Mouse (Mus musculus): ENCODE measurements around the gene Rabep2.
"Not testable (repeated sequence)": the region's sequence is repeated elsewhere in the genome, so short reads cannot be mapped to it uniquely, and the experiment has no call there.

Gene Rabep2

DNA sequence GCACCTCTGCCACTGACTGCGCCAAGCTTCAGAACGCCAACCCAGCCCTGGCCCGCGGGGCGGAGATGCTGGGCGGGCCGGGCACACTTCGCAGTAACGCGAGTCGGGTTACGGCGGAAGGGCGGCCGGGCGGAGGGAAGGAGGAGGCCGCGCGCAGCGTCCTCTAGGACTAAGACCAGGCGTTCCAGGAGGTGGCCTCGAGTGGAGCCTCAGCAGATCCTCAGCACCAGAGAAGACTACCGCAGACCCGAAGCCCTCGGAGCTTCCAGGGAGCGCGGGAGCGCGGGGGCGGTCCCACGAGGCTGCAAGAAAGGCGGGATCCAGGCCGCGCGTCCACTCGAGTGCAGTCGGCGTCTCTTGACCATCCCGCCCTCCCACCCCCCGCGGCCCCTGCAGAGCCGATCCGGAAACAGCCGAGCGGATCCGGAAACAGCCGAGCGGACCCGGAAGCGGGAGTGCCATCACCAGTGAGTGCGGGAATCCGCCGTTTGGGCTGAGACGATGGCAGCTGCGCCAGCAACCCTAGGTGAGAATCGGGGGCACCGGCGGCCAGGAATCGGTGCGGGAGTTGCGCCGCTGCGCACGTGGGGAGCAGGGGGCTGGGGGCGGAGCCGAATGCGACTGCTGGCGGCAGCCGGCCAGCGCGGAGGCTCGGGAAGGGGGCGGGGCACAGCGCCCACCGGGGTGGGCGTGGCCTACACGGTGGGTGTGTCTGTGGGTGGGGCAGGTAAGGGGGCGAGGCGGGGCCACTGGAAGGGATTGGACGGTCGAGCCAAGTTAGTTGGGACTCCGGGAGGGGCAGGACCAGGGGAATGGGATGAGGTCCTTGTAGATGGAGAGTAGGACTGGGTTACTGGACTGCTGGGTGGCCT, at the start of gene Rabep2:
Gene Rabep2 (plus strand): TSS at position 129 of the 872 bp plus-strand sequence.
- DNase-seq (ENCODE audit: low spot score in 2 of 2) = peak; percentile 92 to 96

DNA sequence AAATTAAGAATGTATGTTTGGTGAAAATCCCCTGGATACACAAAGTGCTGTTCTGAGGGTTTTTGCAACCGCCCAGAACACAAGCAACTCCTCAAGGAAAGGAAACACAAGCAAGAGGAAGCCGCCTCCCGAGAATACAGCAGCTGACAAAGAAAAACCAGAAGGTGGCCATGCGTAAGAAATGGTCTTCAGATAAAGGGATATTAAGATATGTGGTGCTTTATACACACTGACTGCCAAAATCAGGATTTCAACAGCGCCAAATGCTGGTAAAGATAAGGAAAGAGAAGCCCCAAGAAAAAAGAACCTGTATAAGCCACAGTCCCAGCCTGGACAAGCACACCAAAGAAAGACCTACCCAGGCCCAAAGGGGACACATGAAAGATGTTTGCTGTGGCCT, 45.0 kb upstream of the Rabep2 start:
- DNase-seq (ENCODE audit: low spot score in 2 of 2) = no peak

DNA sequence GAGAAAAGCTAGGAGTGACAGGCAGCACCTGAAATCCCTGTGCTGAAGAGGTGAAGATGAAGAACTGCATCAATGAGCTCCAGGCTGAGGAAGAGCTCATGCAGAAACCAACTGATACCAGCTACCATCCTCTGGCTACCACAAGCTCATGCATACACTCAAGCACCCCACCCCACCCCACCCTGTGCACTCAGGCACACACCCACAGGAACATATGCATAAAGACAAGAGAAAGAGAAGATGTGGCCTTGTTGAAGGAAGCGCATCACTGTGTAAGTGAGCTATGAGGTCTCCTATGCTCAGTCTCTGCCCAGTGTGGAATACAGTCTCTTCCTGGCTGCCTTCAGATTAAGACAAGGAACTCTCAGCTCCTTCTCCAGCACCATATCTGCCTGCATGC, 40.4 kb upstream of the Rabep2 start:
- DNase-seq (ENCODE audit: low spot score in 2 of 2) = no peak

DNA sequence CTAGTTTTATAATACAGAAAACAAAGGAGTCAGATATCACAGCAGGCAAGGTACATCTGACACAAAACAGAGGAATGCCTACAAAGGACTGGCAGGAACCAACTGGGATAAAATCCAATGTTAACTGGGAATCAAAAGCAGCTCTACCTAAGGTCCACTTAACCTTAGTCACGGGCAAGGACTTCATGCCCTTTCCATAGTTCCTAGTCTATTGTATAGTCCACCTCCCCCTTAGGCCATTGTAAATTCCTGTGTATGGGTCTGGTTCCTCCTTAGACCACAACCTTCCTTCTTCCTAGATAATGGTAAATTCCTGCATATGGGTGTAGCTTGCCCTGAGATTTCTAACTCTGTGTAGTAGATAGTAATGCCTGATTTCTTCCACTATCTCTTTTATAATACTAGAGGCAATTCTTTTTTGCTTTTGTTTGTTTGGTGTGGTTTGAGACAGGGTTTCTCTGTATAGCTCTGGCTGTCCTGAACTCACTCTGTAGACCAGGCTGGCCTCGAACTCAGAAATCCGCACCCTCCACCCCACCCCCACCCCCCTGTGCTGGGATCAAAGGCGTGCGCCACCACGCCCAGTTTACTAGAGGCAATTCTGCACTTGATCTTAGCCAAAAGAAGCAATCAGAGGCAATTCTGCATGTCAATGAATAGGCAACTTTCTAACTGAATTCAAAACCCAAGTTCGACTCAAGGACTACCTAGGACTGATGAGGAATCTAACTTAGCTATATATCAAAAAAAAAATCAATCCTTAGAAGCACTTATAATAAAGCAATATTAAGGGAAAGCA, 36.3 kb upstream of the Rabep2 start:
- DNase-seq (ENCODE audit: low spot score in 2 of 2) = not testable (repeated sequence)

DNA sequence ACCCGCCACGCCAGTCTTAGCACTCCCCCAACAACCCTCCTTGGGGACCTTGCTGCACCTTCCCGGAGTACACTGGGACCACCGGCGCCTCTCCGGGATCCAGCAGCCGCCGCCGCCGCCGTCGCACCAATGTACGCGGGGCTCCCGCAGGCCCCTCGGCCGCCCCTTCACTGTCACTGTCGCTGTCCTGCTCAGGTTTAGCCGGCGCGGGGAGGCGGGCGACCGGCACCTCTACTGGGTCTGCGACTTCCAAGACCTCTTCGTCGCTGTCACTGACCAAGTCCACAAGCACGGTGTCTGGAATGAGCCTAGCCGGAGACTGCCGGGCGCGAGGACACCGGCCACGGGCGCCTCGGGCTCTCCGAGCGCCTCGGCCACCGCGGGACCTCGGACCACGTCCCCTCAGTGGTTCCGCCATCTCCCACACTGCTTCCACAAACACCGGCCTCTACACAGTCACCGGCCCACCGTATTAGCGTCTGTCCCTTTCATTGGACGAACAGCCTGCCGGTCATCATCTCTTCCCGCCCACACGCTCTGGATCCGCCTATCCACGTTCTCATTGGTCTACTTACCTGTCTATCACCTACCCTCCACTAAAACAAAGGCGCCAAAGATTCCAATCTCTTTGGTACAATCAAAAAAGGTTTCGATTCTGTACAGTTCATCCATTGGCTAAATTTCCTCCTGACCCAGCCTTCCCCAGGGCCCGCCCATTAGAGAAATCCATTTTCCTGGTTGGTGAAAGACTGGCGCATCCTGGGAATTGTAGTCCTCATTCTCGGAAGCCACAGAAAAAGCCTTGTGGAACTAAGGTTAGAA, 32.0 kb upstream of the Rabep2 start, which contains the start of gene Nfatc2ip:
Gene Nfatc2ip (minus strand): TSS at position 440 of the 822 bp plus-strand sequence.
- peak; percentile 98 to 99 for DNase-seq (ENCODE audit: low spot score in 2 of 2)

DNA sequence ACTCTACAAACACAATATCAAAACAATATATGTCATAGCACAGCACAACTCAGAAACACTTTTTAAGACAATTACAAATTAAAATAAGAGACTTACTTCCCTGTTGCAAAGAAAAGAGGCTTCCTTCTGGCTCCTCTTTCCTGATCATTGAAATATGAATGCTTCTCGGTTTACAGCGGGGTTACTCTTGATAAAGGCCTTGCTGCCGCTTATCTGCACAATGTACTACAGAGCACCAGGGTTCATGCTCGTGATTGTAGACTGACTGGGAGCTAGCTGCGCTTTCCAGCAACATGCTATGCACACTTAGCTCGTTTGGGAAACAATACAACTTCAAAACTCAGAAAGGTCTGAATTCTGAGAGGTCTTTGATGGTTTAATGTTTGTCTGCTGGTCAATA, 31.3 kb upstream of the Rabep2 start:
- DNase-seq (ENCODE audit: low spot score in 2 of 2) = no peak

DNA sequence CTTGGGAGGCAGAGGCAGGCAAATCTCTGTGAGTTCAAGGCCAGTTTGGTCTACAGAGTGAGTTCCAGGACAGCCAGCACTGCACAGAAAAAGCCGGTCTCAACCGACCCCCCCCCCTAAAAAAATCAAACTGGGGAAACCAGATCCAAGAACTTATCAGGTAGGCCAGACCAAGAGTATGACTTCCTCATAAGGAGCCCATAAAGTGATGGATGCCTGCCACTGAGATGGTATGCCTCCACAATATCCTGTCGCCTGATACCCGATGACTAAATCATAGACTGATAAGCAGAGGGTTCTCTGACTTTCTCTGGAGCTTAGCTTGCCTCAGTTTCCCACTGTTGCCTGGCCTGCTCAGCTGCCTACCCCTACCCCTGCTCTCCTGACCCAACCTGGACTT, 30.7 kb upstream of the Rabep2 start:
- no peak for DNase-seq (ENCODE audit: low spot score in 2 of 2)

DNA sequence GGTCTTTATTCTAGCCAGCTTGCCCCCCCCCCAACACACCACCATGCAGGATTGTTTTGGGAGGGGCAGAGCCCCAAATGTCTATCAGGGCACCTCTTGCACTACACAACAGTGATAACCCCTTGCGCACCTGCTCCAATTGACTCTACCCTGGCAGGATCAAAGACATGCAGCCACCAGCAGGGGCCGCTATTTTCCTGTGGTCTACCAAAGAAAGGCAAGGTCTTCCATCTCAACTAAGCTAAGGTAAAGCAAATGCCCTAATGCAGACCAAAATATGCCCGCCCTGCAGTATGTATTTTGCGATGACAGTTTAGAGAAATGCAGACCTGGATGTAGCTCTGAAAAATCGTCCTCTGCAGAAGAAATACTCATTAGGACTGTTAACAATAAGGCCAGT, 29.0 kb upstream of the Rabep2 start:
- peak; percentile 59 to 74 for DNase-seq (ENCODE audit: low spot score in 2 of 2)

DNA sequence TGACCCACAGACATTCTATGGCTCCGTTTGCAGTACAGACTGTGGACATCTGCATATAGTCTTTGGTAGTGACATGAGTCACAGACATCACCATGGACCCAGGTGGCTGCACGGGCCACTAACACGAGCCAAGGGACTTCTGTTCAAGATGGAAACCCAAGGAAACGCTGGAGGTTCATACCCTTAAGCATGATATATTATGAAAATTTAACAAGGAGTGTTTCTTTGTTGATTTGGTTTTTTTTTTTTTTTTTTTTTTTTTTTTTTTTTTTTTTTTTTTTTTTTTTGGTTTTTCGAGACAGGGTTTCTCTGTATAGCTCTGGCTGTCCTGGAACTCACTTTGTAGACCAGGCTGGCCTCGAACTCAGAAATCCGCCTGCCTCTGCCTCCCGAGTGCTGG, 26.0 kb upstream of the Rabep2 start:
- DNase-seq (ENCODE audit: low spot score in 2 of 2) = not testable (repeated sequence)

DNA sequence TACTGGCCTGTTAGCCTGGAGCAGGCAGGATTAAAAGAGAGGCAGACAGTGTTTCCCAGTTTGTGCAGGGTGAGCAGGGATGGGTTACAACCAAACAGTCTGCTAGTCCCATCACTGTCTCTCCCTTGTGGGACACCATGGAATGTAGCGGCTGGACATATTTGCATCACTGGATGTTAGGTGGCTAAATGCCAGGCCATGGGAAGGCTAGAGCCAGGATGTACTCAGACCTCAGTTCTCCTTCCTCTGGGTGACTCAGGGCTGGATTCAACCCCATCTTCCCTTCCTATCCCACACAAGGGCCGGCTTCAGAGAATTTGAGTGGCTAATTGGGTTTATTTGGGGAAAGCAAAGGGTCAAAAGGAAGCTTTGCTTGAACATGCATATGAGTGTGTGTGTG, 19.9 kb upstream of the Rabep2 start:
- DNase-seq (ENCODE audit: low spot score in 2 of 2) = no peak

DNA sequence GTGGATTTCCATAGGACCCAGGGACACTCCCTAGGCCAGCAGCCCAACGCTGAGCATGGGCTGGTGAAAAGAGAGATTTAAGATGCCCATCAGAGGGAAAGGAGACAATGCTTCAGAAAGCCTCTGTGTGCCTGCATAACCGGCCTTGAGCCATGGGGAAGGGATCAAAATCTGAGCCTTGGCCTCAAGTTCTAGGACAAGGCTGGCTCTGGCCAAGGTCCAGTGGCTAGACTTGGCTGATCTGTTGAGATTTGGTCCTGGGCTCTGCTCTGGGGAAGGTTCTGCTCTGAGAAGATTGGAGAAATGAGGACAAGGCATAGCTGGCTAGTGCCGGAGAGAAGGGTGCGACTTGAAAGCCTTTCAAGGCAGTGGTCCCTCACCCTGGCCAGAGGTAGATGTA, 17.5 kb upstream of the Rabep2 start:
- no peak for DNase-seq (ENCODE audit: low spot score in 2 of 2)

DNA sequence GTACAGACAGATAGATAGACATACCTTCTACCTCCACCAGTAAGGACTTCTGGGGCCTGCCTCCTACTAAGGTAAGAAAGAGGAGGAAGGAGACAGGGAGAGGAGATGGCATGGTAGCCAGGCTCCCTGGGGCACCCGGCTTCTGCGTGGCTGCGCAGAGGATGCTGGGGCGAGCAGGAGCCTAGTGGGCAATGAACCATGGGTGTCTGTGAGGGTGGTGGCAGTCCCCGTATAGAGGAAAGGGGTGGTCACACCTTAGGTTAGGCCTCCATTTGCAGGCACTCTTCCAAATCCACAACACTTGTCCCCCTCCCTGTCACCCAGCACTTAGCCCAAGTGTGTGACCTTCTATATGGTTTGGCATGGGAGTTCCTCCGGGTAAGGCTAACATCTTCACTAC, 13.8 kb upstream of the Rabep2 start, which contains the start of gene Cd19:
Gene Cd19 (minus strand): TSS at position 165 of the 400 bp plus-strand sequence.
- no peak for DNase-seq (ENCODE audit: low spot score in 2 of 2)

DNA sequence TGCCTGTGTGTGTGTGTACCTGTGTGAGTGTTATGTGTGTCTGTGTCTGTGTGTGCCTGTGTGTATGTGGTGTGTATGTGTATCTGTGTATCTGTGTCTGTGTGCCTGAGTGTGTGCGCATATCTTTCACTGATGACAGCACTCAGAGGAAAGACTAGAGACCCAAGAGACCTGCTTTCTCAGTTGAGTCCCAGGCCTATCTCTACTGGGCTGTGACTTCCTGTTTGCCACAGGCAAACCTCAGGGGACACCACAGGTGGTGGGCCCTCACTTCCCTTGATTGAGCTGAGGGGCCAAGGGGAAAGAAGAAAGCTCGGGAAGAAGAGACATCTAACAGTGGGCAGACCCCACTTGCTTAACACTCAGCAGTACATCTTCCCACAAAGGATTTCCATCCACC, 11.9 kb upstream of the Rabep2 start:
- DNase-seq (ENCODE audit: low spot score in 2 of 2) = no peak

DNA sequence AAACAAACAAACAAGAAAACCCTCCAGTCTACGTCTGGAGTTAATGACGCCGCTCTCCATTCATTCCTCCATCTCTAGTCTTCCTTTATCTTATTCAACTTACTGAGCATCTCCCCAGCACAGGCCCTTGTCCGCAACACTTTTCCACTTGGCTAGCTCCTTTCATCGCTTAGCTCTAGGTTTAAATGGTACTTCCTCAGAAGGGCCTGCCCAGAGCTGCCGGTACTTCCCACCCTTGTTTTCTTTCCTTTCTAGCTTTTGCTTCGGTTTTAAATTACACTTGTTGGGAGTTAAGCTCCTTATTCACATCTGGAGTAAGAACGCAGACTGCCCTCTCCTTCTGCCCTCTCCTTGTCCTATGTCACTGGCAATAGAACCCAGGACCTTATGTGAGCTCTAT, 11.5 kb upstream of the Rabep2 start:
- no peak for DNase-seq (ENCODE audit: low spot score in 2 of 2)

DNA sequence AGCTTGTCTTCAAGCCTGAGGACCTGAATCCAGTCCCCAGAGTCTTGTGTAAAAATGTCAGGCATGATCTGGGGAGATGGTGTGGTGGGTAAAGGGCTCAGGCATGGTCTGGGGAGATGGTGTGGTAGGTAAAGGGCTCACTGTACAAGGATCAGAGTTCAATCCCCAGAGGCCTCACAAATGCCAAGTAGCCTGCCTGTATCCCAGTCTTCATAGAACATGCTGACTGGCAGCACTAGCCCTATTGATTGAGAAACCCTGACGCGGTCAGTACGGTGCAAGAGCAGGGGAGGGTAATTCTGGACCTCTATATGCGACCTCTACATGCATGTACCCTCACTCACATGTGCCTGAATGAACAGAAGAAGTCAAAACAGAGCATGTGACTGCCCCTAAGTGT, 11.0 kb upstream of the Rabep2 start:
- DNase-seq (ENCODE audit: low spot score in 2 of 2) = no peak

DNA sequence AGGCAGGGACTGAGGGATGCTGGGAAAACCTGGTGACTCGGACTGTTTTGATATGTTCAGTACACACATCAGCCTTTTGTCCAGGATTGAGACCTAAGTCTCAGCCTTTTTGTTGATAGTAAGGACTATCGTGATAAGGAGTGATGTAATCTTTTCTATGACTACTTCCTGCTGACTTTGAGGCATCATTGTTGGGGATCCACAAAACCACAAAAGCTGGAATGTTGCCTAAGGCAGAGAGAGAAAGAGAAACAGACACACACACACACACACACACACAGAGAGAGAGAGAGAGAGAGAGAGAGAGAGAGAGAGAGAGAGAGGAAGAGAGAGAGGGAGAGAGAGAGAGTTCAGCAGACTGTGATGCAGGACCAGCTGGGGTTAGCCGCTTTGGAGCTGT, 10.1 kb upstream of the Rabep2 start:
- DNase-seq (ENCODE audit: low spot score in 2 of 2) = no peak

DNA sequence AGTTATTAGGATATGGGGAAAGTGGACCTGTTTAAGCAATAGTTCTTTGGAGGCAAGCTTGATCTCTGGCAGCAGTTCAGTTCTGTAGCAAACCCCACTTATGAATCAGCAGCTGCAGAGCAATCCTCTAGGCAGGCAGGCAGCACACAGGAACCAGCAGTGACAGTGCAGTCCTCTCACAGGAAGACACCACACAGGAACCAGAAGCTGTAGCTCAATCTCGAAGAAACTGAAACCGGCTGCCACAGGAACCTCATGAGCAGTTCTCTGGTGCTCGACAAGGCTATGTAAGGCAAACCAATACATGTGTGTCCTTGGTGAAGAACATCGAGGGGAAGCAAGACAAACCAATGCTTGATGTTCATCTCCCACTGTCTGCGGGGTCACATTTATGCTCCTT, 6.8 kb upstream of the Rabep2 start:
- no peak for DNase-seq (ENCODE audit: low spot score in 2 of 2)

DNA sequence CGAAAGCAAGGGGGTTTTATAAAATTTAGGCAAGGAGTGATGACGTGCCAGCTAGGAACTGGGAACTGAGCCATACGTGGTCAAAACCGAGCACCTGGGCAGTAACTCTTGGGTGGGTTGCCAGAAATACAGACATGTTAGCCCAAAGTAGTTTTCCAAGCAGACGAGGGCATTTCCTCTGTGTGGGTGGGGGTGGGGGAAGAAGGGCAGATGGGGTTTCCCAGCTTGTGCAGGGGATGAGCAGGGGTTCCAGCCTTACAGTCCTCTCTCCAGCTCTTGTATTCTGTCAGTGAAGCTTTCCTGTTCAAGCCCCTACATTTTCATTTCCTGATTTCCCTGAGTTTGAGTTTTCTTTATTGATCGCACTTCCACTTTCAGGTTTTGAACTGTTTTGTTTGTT, 4.4 kb upstream of the Rabep2 start:
- no peak for DNase-seq (ENCODE audit: low spot score in 2 of 2)

DNA sequence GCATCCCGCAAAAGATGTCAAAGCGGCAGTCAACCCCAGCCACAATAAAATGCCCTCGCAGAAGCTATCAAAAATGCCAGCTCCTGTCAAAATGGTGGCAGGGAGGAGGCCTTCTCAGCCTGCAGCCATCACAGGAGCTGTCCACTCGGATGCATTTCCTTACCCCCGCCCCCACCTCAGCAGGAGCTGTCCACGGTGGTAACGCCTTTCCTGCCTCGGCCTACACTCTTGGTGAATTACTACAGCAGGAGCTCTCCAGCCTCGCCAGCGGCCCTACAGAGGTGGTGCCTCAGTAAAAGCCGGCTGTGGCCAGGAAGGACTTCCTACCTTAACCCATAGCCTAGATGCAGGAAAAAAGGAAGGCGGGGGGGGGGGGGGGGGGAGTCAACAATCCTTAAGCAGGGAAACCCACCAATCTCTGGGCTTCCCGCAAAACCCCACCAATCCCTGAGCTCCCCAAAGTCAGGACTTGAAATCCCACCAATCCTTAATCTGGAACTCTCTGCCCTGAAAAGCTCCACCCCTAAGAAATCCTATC, 1.2 kb upstream of the Rabep2 start:
- no peak for DNase-seq (ENCODE audit: low spot score in 2 of 2)

DNA sequence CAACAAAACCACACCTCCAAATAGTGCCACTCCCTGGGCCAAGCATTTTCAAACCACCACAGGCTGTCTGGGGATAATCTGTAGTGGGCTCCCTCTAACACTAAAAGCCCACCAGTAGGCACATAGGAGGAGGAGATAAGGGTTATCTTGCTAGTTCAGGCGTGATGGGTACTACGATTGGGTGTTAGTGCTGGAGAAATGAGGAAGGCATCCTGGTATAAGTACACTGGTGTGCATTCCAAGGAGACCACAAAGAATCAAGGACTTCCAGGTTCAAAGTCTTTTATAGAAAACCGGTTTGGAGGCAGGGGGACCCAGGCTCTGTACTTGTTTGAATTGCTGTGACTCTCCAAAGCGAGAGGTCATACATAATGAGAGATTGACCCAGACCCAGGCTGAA, 405 bp upstream of the Rabep2 start:
- no peak for DNase-seq (ENCODE audit: low spot score in 2 of 2)

DNA sequence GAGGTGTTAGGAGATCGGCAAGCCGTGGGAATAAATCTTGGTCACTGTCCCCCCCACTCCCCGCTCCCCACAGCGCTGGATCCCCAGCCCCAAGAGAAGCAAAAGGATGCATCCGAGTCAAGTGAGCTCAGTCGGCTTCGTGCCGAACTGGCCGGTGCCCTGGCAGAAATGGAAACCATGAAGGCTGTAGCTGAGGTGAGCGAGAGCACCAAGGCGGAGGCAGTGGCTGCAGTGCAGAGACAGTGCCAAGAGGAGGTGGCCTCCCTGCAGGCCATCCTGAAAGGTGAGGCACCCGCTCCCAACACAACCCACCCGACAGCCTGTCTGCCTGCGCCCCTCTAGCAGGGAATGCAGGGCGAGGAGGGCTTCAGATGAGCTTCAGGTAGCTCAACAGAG, 942 bp downstream of the Rabep2 start:
- no peak for DNase-seq (ENCODE audit: low spot score in 2 of 2)

DNA sequence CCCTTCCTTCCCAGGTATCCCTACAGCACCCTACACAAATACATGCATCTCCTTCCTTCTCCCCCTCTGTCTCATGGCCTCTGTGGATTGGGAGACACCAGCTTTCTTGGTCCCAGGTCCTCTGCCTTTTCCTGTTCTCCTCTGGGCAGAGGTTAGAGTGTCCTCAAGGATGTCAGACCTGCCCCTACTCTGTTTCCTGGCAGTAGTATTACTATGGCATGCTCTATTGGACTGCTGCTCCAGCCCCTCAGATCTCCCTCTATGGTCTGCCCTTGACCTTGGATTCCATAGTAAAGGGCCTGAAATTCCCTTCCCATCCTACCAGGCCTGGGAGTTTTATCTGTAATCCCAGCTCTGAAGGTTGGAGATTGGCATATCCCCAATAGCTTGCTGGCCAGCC, 1.6 kb downstream of the Rabep2 start:
- no peak for DNase-seq (ENCODE audit: low spot score in 2 of 2)
